Mouse (Mus musculus) adrenal gland, adult 8-10 months (tissue): Measurements from ENCODE around the gene Dbil5. TPM values are rescaled to one million over a fixed set of nuclear protein-coding genes. Genes with fewer than 3 reads are reported as not detected.

Experiments used
- total RNA-seq, 4 experiments: library from RNA; stranded (reverse); gene quantifications; 2 replicates each; pipeline ENCODE4 v1.2.4; 2022

The Dbil5 gene
- total RNA-seq, 4 experiments from 2014 or later = 0.46 TPM; not detected in 3

Other genes starting within 250 kb of the Dbil5 start
- gene 1700016K19Rik, start 217.7 kb upstream of the Dbil5 start, total RNA-seq = not detected
- 10 to 100 TPM; 11.0 to 28.9 (median 16.0) TPM for gene Rflnb, start 189.8 kb upstream of the Dbil5 start, total RNA-seq
- gene Vps53, start 38.0 kb upstream of the Dbil5 start, total RNA-seq = 10 to 100 TPM; 53.9 to 64.1 (median 55.8) TPM
- gene Fam57a, start 37.9 kb upstream of the Dbil5 start, total RNA-seq = 1 to 10 TPM; 4.4 to 7.7 (median 5.7) TPM
- 10 to 100 TPM in 3 of 4 experiments, 1 to 10 TPM in 1; 8.9 to 13.9 (median 10.9) TPM for gene Gemin4, start 56 bp downstream of the Dbil5 start, total RNA-seq
- gene Mrm3, start 26.1 kb downstream of the Dbil5 start, total RNA-seq = 10 to 100 TPM; 18.3 to 23.6 (median 20.1) TPM
- 100 to 1,000 TPM in 1 of 4 experiments, 10 to 100 TPM in 3; 89.4 to 107 (median 93.5) TPM for gene Glod4, start 26.1 kb downstream of the Dbil5 start, total RNA-seq
- 10 to 100 TPM; 33.5 to 43.6 (median 40.8) TPM for gene Nxn, start 181.5 kb downstream of the Dbil5 start, total RNA-seq
- gene Timm22, start 189.3 kb downstream of the Dbil5 start, total RNA-seq = 10 to 100 TPM; 47.6 to 64.2 (median 56.4) TPM